ENCODE assay signal across 28 mouse cellular contexts in the genomic region with DNA sequence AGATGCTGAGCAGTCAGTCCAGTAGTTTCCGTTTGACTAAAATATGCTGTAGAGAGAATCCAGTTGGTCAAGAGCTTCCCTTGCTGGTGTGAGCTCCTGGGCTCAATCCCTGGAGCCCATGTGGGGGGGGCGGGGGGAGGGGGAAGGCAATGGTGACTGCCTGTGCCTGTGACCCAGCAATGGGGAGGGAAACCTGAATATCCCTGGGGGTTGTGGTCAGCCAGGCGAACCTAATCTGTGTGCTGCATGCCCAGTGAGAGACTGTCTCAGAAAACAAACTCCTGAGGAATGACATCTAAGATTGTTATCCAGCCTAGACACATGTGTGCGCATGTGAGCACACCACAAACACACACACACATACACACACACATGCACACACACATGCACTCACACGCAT. TPM values are rescaled to one million over a fixed set of nuclear protein-coding genes. Genes with fewer than 3 reads are reported as not detected.
A peak's percentile ranks its signal among the peaks of the same experiment; 100 is the strongest.
DNase-seq lines count a peak whose midpoint lies in the region; ATAC-seq lines count a peak whose summit lies in the region.
"Had no signal": no experiment of that assay in that cellular context is flagged by ENCODE, and none has a peak within 500 bp of the region (broad histone marks: within the 10 kb centered on the region; RNA-seq: fewer than 3 reads in every experiment).

No protein-coding gene starts in this region.

- H3K36me3 ChIP-seq in forebrain, embryonic 12.5 days (replicated peaks), result no peaks in the 10 kb centered on the region
- H3K36me3 ChIP-seq in forebrain, embryonic 16.5 days (ENCODE audit: control insufficient read depth, insufficient read depth), result no peaks in the 10 kb centered on the region
- no peaks in the 10 kb centered on the region for H3K36me3 ChIP-seq in midbrain, embryonic 11.5 days (ENCODE audit: control insufficient read depth, insufficient read depth, low read length)
- H3K36me3 ChIP-seq in midbrain, embryonic 14.5 days (ENCODE audit: control insufficient read depth, insufficient read depth, low read length), result no peaks in the 10 kb centered on the region
- H3K36me3 ChIP-seq in embryonic facial prominence, embryonic 10.5 days (replicated peaks), result no peaks in the 10 kb centered on the region
- H3K36me3 ChIP-seq: G1E; heart, embryonic 13.5 days; limb, embryonic 12.5 days had no signal

- no peak overlapping the region for H3K4me3 ChIP-seq in forebrain, embryonic 12.5 days (replicated peaks)
- no peak overlapping the region for H3K4me3 ChIP-seq in forebrain, embryonic 16.5 days (replicated peaks; ENCODE audit: low read length)
- no peak overlapping the region for H3K4me3 ChIP-seq in midbrain, embryonic 11.5 days (ENCODE audit: low read depth, low read length)
- H3K4me3 ChIP-seq in midbrain, embryonic 14.5 days (replicated peaks; ENCODE audit: low read depth, low read length), result no peak overlapping the region
- peak overlapping the region; percentile 32; the same call in 1 of the 2 replicates for H3K4me3 ChIP-seq in embryonic facial prominence, embryonic 10.5 days
- H3K4me3 ChIP-seq: heart, adult 2 months; heart, embryonic 13.5 days; limb, embryonic 12.5 days; myocyte had no signal

- 0 out of 2 replicates have a peak overlapping the region, but pooled peaks have one; percentile 25 for H3K27ac ChIP-seq in forebrain, embryonic 12.5 days
- H3K27ac ChIP-seq in forebrain, embryonic 16.5 days (ENCODE audit: low read length), result no peak overlapping the region
- no peak overlapping the region for H3K27ac ChIP-seq in midbrain, embryonic 11.5 days (ENCODE audit: low read depth, low read length)
- H3K27ac ChIP-seq in midbrain, embryonic 14.5 days (replicated peaks; ENCODE audit: low read depth, low read length), result no peak overlapping the region
- H3K27ac ChIP-seq in embryonic facial prominence, embryonic 10.5 days (replicated peaks), result peak overlapping the region; percentile 80
- H3K27ac ChIP-seq: heart, adult 2 months; heart, embryonic 13.5 days; hindbrain, embryonic 14.5 days; limb, embryonic 12.5 days; macrophage had no signal

- no peak for ATAC-seq in forebrain, embryonic 12.5 days (ENCODE audit: low FRiP score)
- no peak for ATAC-seq in forebrain, embryonic 16.5 days
- ATAC-seq in midbrain, embryonic 11.5 days (ENCODE audit: low FRiP score), result peak; percentile 18; the same call in 1 of the 2 replicates
- no peak for ATAC-seq in midbrain, embryonic 14.5 days (ENCODE audit: low FRiP score, low TSS enrichment)
- no peak for ATAC-seq in frontal cortex, adult (ENCODE audit: low TSS enrichment)
- ATAC-seq: activated CD4-positive, CD25-positive, alpha-beta regulatory T cell, adult 4 months; liver, postnatal 0 days; lung, postnatal 0 days had no signal

- 45% methylated on average over 5 of the region's 5 CpGs for WGBS in forebrain, embryonic 12.5 days
- 63% methylated on average over 4 of the region's 5 CpGs for WGBS in forebrain, embryonic 16.5 days
- WGBS in midbrain, embryonic 11.5 days, result 33% methylated on average over 5 of the region's 5 CpGs
- WGBS in midbrain, embryonic 14.5 days, result 41% methylated on average over 5 of the region's 5 CpGs
- 40% methylated on average over 5 of the region's 5 CpGs for WGBS in embryonic facial prominence, embryonic 10.5 days

- H3K9me3 ChIP-seq in forebrain, embryonic 12.5 days, result no peaks in the 10 kb centered on the region
- H3K9me3 ChIP-seq in forebrain, embryonic 16.5 days (ENCODE audit: control insufficient read depth, low read length), result no peaks in the 10 kb centered on the region
- H3K9me3 ChIP-seq in midbrain, embryonic 11.5 days (ENCODE audit: control insufficient read depth, low read length), result no peaks in the 10 kb centered on the region
- H3K9me3 ChIP-seq in midbrain, embryonic 14.5 days (ENCODE audit: control insufficient read depth, low read length), result no peaks in the 10 kb centered on the region
- peaks cover 4% of the 10 kb centered on the region; the same call in 1 of the 2 replicates for H3K9me3 ChIP-seq in embryonic facial prominence, embryonic 10.5 days
- H3K9me3 ChIP-seq: heart, embryonic 13.5 days had no signal

- no peak overlapping the region for H3K9ac ChIP-seq in forebrain, embryonic 12.5 days
- H3K9ac ChIP-seq in forebrain, embryonic 16.5 days (replicated peaks; ENCODE audit: low read depth, low read length), result no peak overlapping the region
- H3K9ac ChIP-seq in midbrain, embryonic 11.5 days (ENCODE audit: low read length), result no peak overlapping the region
- H3K9ac ChIP-seq in midbrain, embryonic 14.5 days (replicated peaks; ENCODE audit: low read length), result no peak overlapping the region
- H3K9ac ChIP-seq: heart, embryonic 13.5 days; hindbrain, embryonic 14.5 days; limb, embryonic 12.5 days; liver, postnatal 0 days had no signal

- DNase-seq in midbrain, embryonic 11.5 days (ENCODE audit: low spot score, missing footprints), result no peak
- DNase-seq in midbrain, embryonic 14.5 days, result no peak
- peak; percentile 50 for DNase-seq in embryonic facial prominence, embryonic 10.5 days (ENCODE audit: low spot score)
- peak; percentile 54 for DNase-seq in retina, postnatal 1 day
- DNase-seq: adrenal gland, adult 8-10 months; cerebellum, adult 18-20 months; cerebellum, postnatal 14 days; gastrocnemius, postnatal 36 days; heart, adult 2 months; heart, postnatal 14 days; kidney, adult 2 months; kidney, postnatal 14 days; layer of hippocampus, postnatal 36 days; liver, postnatal 0 days; right cerebral cortex, postnatal 25 days; spleen, adult 18-20 months had no signal

- H3K4me1 ChIP-seq in forebrain, embryonic 12.5 days, result peaks cover 32% of the 10 kb centered on the region
- H3K4me1 ChIP-seq in forebrain, embryonic 16.5 days (replicated peaks; ENCODE audit: control insufficient read depth, insufficient read depth, low read length), result 0 out of 2 replicates have a peak, but pooled peaks cover 3% of the 10 kb centered on the region
- peaks cover 26% of the 10 kb centered on the region for H3K4me1 ChIP-seq in midbrain, embryonic 11.5 days (ENCODE audit: control insufficient read depth, insufficient read depth, low read length)
- H3K4me1 ChIP-seq in midbrain, embryonic 14.5 days (ENCODE audit: control insufficient read depth, insufficient read depth, low read length), result peaks cover 9% of the 10 kb centered on the region
- H3K4me1 ChIP-seq in embryonic facial prominence, embryonic 10.5 days, result peaks cover 59% of the 10 kb centered on the region

- H3K4me2 ChIP-seq in forebrain, embryonic 12.5 days, result no peak overlapping the region
- no peak overlapping the region for H3K4me2 ChIP-seq in forebrain, embryonic 16.5 days (ENCODE audit: low read length)
- no peak overlapping the region for H3K4me2 ChIP-seq in midbrain, embryonic 11.5 days
- no peak overlapping the region for H3K4me2 ChIP-seq in midbrain, embryonic 14.5 days (ENCODE audit: low read length)
- H3K4me2 ChIP-seq: heart, embryonic 13.5 days; hindbrain, embryonic 14.5 days; limb, embryonic 12.5 days; liver, embryonic 11.5 days had no signal

- peaks cover 49% of the 10 kb centered on the region for H3K27me3 ChIP-seq in forebrain, embryonic 12.5 days
- H3K27me3 ChIP-seq in forebrain, embryonic 16.5 days (replicated peaks; ENCODE audit: control insufficient read depth, insufficient read depth, low read length), result no peaks in the 10 kb centered on the region
- H3K27me3 ChIP-seq in midbrain, embryonic 11.5 days (ENCODE audit: control insufficient read depth, insufficient read depth, low read length), result 0 out of 2 replicates have a peak, but pooled peaks cover 4% of the 10 kb centered on the region
- H3K27me3 ChIP-seq in midbrain, embryonic 14.5 days (ENCODE audit: control insufficient read depth, insufficient read depth, low read length), result no peaks in the 10 kb centered on the region
- peaks cover 33% of the 10 kb centered on the region for H3K27me3 ChIP-seq in embryonic facial prominence, embryonic 10.5 days (replicated peaks; ENCODE audit: low read depth, poor library complexity, severe bottlenecking)
- H3K27me3 ChIP-seq: limb, embryonic 12.5 days had no signal

RNA-seq across cellular contexts. Expression of gene Clmn, which starts 44.1 kb away (rescaled TPM):
- polyA plus RNA-seq in forebrain, embryonic 12.5 days (2016; fragmentation: Nextera tagmentation; extraction: Ambion mirVana), result 2.6 and 2.8 TPM in 2 replicates
- 0.71 and 0.84 TPM in 2 replicates for polyA plus RNA-seq in forebrain, embryonic 16.5 days (2015; fragmentation: Nextera tagmentation; extraction: Ambion mirVana)
- polyA plus RNA-seq in midbrain, embryonic 11.5 days (2014; fragmentation: Nextera tagmentation; extraction: Ambion mirVana), result 1.9 and 2.5 TPM in 2 replicates
- 0.81 and 0.99 TPM in 2 replicates for polyA plus RNA-seq in midbrain, embryonic 14.5 days (2014; fragmentation: Nextera tagmentation; extraction: Ambion mirVana)
- 2.6 and 3.2 TPM in 2 replicates for polyA plus RNA-seq in embryonic facial prominence, embryonic 10.5 days (2016; fragmentation: Nextera tagmentation; extraction: Ambion mirVana)
- polyA plus RNA-seq: G1E, macrophage had no signal

Comparison
In these comparisons a context has a peak if more than half of its experiments do, and no peak if none do; other contexts are left out.
1. H3K27ac ChIP-seq: peak in forebrain, embryonic 12.5 days (single experiment) and embryonic facial prominence, embryonic 10.5 days (single experiment); none in forebrain, embryonic 16.5 days (single experiment), midbrain, embryonic 11.5 days (single experiment) and midbrain, embryonic 14.5 days (single experiment).
2. DNase-seq: peak in embryonic facial prominence, embryonic 10.5 days (single experiment) and retina, postnatal 1 day (single experiment); none in midbrain, embryonic 11.5 days (single experiment) and midbrain, embryonic 14.5 days (single experiment).